Mouse (Mus musculus) lung, embryonic 14.5 days (tissue): Measurements from ENCODE around the gene Zfp646. TPM values are rescaled to one million over a fixed set of nuclear protein-coding genes. Genes with fewer than 3 reads are reported as not detected.

ENCODE experiments used
- ATAC-seq: fragments of 200-750 bp; cut with Nextera tagmentation; 2 replicates; pipeline ENCODE4 v1.8.0; 2017; ENCODE audit warnings: mild to moderate bottlenecking, moderate TSS enrichment, moderate library complexity; ENCODE audit not compliant: insufficient read depth
- DNase-seq: peaks from one replicate; pipeline ENCODE4 v3.0.0-alpha.2; 2015
- H3K27ac ChIP-seq: fragments of 300-500 bp; sonication (generic); 2 replicates; pipeline ENCODE4 v1.5.1; 2014; ENCODE audit warnings: low read depth, mild to moderate bottlenecking, moderate library complexity
- H3K27me3 ChIP-seq: fragments of 300-500 bp; sonication (generic); 2 replicates; pipeline ENCODE4 v1.6.1; 2014; ENCODE audit warnings: low read length, control low read depth; ENCODE audit not compliant: insufficient read depth
- H3K36me3 ChIP-seq: fragments of 300-500 bp; sonication (generic); 2 replicates; pipeline ENCODE4 v1.6.1; 2014; ENCODE audit warnings: control low read depth; ENCODE audit not compliant: insufficient read depth
- H3K4me1 ChIP-seq: fragments of 300-500 bp; sonication (generic); 2 replicates; pipeline ENCODE4 v1.6.1; 2014; ENCODE audit warnings: antibody characterized with exemption, control low read depth; ENCODE audit not compliant: insufficient read depth
- H3K4me2 ChIP-seq: fragments of 300-500 bp; sonication (generic); 2 replicates; pipeline ENCODE4 v1.6.1; 2014; ENCODE audit warnings: mild to moderate bottlenecking
- H3K4me3 ChIP-seq: fragments of 300-500 bp; sonication (generic); 2 replicates; pipeline ENCODE4 v1.5.1; 2014; ENCODE audit warnings: low read depth, low read length
- H3K9ac ChIP-seq: fragments of 300-500 bp; sonication (generic); 2 replicates; pipeline ENCODE4 v1.6.1; 2014
- H3K9me3 ChIP-seq: fragments of 300-500 bp; sonication (generic); 2 replicates; pipeline ENCODE4 v1.6.1; 2016; ENCODE audit warnings: low read depth, low read length, control low read depth
- CTCF ChIP-seq: IDR thresholded peaks from 2 replicates; pipeline ENCODE4 v1.5.1; 2016; ENCODE audit warnings: antibody characterized with exemption, low read depth
- WGBS: fragments of 180-500 bp; shearing (Covaris S2); extraction: QIAGEN DNeasy Blood & Tissue Kit; methylation state at CpG from one replicate; pipeline ENCODE4 v1.1.7; 2014; 5-methylcytosine and 5-hydroxymethylcytosine counted together
- polyA plus RNA-seq: library from polyadenylated mRNA; unstranded; fragments of >200 nt; fragmentation: Nextera tagmentation; extraction: Ambion mirVana; gene quantifications from 2 replicates; pipeline ENCODE4 v1.2.1, GENCODE M21; 2014

Zfp646 gene
- polyA plus RNA-seq, 1 experiment from 2014 or later: 17.4 TPM

DNA sequence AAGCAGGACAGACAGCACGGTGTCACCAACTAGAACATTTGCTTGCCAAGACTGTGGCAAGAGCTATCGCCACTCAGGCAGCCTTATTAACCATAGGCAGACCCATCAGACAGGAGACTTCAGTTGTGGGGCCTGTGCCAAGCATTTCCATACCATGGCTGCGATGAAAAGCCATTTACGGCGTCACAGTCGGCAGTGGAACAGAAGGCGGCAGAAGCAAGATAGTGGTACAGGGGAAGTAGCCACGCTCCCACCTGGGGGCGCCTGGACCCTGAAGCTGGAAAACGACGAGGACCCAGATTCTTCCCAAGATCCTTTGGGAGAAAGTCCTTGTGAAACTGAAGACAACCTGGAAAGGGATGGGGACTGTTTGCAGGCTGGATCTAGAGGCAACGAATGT lies 4.4 kb downstream of the Zfp646 start:
- 0 out of 2 replicates have a peak, but pooled peaks have one; percentile 3 for TF ChIP-seq CTCF
- Histone ChIP-seq H3K4me3 (no peak overlapping the region), H3K4me1 (no peaks in the 10 kb centered on the region), H3K9me3 (no peaks in the 10 kb centered on the region), H3K36me3 (peaks cover 71% of the 10 kb centered on the region), H3K27me3 (no peaks in the 10 kb centered on the region), H3K27ac (no peak overlapping the region), H3K9ac (no peak overlapping the region), H3K4me2 (no peak overlapping the region)
- no peak for ATAC-seq
- DNase-seq: no peak
- WGBS: 82% methylated on average over 12 of the region's 12 CpGs

DNA sequence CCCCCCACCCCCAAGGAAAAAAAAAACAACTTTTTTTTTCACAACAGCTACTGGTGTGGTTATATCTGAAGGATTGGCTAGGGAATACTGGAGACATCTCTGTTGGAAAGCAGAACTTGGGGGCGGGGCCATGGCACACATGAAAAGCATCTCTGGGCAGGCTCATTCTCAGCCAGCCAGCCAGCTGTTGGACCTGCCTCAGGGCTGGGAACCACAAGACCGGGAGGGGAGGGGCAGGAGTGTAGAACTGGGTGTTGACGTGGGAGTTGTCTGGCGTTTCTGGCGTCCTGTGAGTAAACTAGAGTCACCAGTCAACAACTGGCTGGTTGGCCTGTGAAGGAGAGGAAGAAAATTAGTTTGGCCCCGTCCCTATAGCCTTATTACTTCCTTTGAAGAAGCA lies 9.9 kb downstream of the Zfp646 start:
- Histone ChIP-seq H3K27me3 (no peaks in the 10 kb centered on the region), H3K27ac (no peak overlapping the region), H3K4me1 (no peaks in the 10 kb centered on the region), H3K36me3 (peaks cover 90% of the 10 kb centered on the region), H3K4me3 (no peak overlapping the region), H3K9me3 (no peaks in the 10 kb centered on the region), H3K4me2 (no peak overlapping the region), H3K9ac (no peak overlapping the region)
- ATAC-seq (no peak; the same call in 1 of the 2 replicates), DNase-seq (peak; percentile 45)
- WGBS: 58% methylated on average over 6 of the region's 6 CpGs
- no peak for TF ChIP-seq CTCF

- no peak overlapping the region for H3K27ac ChIP-seq
- no peak for ATAC-seq
These were observed 10.5 kb downstream of the Zfp646 start for GRCm38 (mm10) chr7:127886551-127886950.

GRCm38 (mm10) chr7:127887191-127887590 lies 11.2 kb downstream of the Zfp646 start:
- WGBS: 72% methylated on average over 8 of the region's 8 CpGs
- DNase-seq: no peak
- no peak overlapping the region for H3K4me2 ChIP-seq
- H3K9ac ChIP-seq: no peak overlapping the region
- no peaks in the 10 kb centered on the region for H3K27me3 ChIP-seq
- H3K4me3 ChIP-seq: no peak overlapping the region
- H3K36me3 ChIP-seq: peaks cover 83% of the 10 kb centered on the region
- H3K27ac ChIP-seq: no peak overlapping the region
- no peak for ATAC-seq
- no peaks in the 10 kb centered on the region for H3K9me3 ChIP-seq
- TF ChIP-seq CTCF: no peak
- no peaks in the 10 kb centered on the region for H3K4me1 ChIP-seq

More at GRCm38 (mm10) chr7:127886551-127886950, 10.5 kb downstream of the Zfp646 start:
- Histone ChIP-seq H3K27me3 (no peaks in the 10 kb centered on the region), H3K36me3 (peaks cover 87% of the 10 kb centered on the region), H3K4me2 (no peak overlapping the region), H3K4me1 (no peaks in the 10 kb centered on the region), H3K9me3 (no peaks in the 10 kb centered on the region), H3K9ac (no peak overlapping the region), H3K4me3 (no peak overlapping the region)
- WGBS: 93% methylated on average over 6 of the region's 6 CpGs
- TF ChIP-seq CTCF: no peak
- no peak for DNase-seq

GRCm38 (mm10) chr7:127887781-127888180 lies 11.8 kb downstream of the Zfp646 start:
- TF ChIP-seq CTCF: no peak
- Histone ChIP-seq H3K4me1 (no peaks in the 10 kb centered on the region), H3K4me2 (no peak overlapping the region), H3K9ac (no peak overlapping the region), H3K27me3 (no peaks in the 10 kb centered on the region), H3K4me3 (no peak overlapping the region), H3K27ac (no peak overlapping the region), H3K9me3 (no peaks in the 10 kb centered on the region), H3K36me3 (peaks cover 82% of the 10 kb centered on the region)
- DNase-seq (no peak), ATAC-seq (no peak)
- WGBS: 81% methylated on average over 3 of the region's 3 CpGs

GRCm38 (mm10) chr7:127888821-127889220 lies 12.8 kb downstream of the Zfp646 start:
- ATAC-seq (no peak), DNase-seq (no peak)
- peaks cover 82% of the 10 kb centered on the region for H3K36me3 ChIP-seq
- no peak overlapping the region for H3K9ac ChIP-seq
- H3K4me3 ChIP-seq: no peak overlapping the region
- H3K27me3 ChIP-seq: no peaks in the 10 kb centered on the region
- no peak for TF ChIP-seq CTCF
- no peak overlapping the region for H3K4me2 ChIP-seq
- H3K27ac ChIP-seq: no peak overlapping the region
- WGBS: 70% methylated on average over 3 of the region's 3 CpGs
- no peaks in the 10 kb centered on the region for H3K9me3 ChIP-seq
- no peaks in the 10 kb centered on the region for H3K4me1 ChIP-seq

GRCm38 (mm10) chr7:127890798-127891197 lies 14.8 kb downstream of the Zfp646 start, which contains the start of gene Prss53:
Gene Prss53, minus strand, starts transcription at chr7:127890970.
- Histone ChIP-seq H3K9me3 (no peaks in the 10 kb centered on the region), H3K4me1 (peaks cover 8% of the 10 kb centered on the region), H3K27me3 (no peaks in the 10 kb centered on the region), H3K4me2 (no peak within 1 kb of the TSS), H3K9ac (no peak within 1 kb of the TSS), H3K36me3 (peaks cover 64% of the 10 kb centered on the region), H3K4me3 (no peak within 1 kb of the TSS), H3K27ac (no peak within 1 kb of the TSS)
- 16% methylated on average over 4 of the region's 4 CpGs for WGBS
- no peak for TF ChIP-seq CTCF
- DNase-seq: peak; percentile 46
- ATAC-seq: no peak
